Mouse (Mus musculus) liver, embryonic 14.5 days (tissue): ENCODE measurements around the gene Arsj. TPM values are rescaled to one million over a fixed set of nuclear protein-coding genes. Genes with fewer than 3 reads are reported as not detected.

Experiments
- ATAC-seq: fragments of 200-750 bp; cut with Nextera tagmentation; 2 replicates; pipeline ENCODE4 v1.8.0; 2017; ENCODE audit warnings: moderate number of reproducible peaks, mild to moderate bottlenecking, moderate library complexity; ENCODE audit not compliant: insufficient read depth
- DNase-seq, 3 experiments: peaks; one replicate each; pipeline ENCODE4 v3.0.0-alpha.2; 2012 to 2013; ENCODE audit warnings: low read depth in 3 of 3, low spot score in 3 of 3
- H3K27ac ChIP-seq: fragments of 300-500 bp; sonication (generic); 2 replicates; pipeline ENCODE4 v1.5.1; 2014; ENCODE audit warnings: moderate library complexity, mild to moderate bottlenecking, control low read depth, inconsistent platforms
- H3K27me3 ChIP-seq: fragments of 300-500 bp; sonication (generic); 2 replicates; pipeline ENCODE4 v1.6.1; 2014; ENCODE audit warnings: mild to moderate bottlenecking, low read length, moderate library complexity; ENCODE audit not compliant: control insufficient read depth, insufficient read depth
- H3K36me3 ChIP-seq: fragments of 300-500 bp; sonication (generic); replicated peaks from 2 replicates; pipeline ENCODE4 v1.6.1; 2014; ENCODE audit warnings: low read depth; ENCODE audit not compliant: control insufficient read depth, insufficient read depth
- H3K4me1 ChIP-seq, 2 experiments: fragments of 200-500 bp in 1 of 2; fragments of 300-500 bp in 1 of 2; sonication (generic) in 1 of 2; replicated peaks; 2 replicates each; pipeline ENCODE4 v1.6.1; 2012 to 2014; ENCODE audit warnings: antibody characterized with exemption in 1 of 2, inconsistent platforms in 1 of 2, low read length in 1 of 2; ENCODE audit not compliant: control insufficient read depth in 2 of 2, insufficient read depth in 2 of 2
- H3K4me2 ChIP-seq: fragments of 300-500 bp; sonication (generic); 2 replicates; pipeline ENCODE4 v1.6.1; 2014; ENCODE audit warnings: low read depth, mild to moderate bottlenecking, control low read depth, moderate library complexity
- H3K4me3 ChIP-seq, 2 experiments: fragments of 200-500 bp in 1 of 2; fragments of 300-500 bp in 1 of 2; sonication (generic) in 1 of 2; 2 replicates each; pipeline ENCODE4 v1.5.1; 2012 to 2014; ENCODE audit warnings: low read depth in 2 of 2, low read length in 2 of 2, mild to moderate bottlenecking in 2 of 2, control low read depth in 1 of 2, inconsistent platforms in 1 of 2, moderate library complexity in 1 of 2; ENCODE audit not compliant: insufficient read depth in 1 of 2
- H3K9ac ChIP-seq: fragments of 300-500 bp; sonication (generic); replicated peaks from 2 replicates; pipeline ENCODE4 v1.6.1; 2014; ENCODE audit warnings: mild to moderate bottlenecking, control low read depth, moderate library complexity
- H3K9me3 ChIP-seq: fragments of 300-500 bp; sonication (generic); 2 replicates; pipeline ENCODE4 v1.6.1; 2016; ENCODE audit warnings: low read length, mixed read lengths; ENCODE audit not compliant: control insufficient read depth
- CTCF ChIP-seq: IDR thresholded peaks from 2 replicates; pipeline ENCODE4 v1.5.1; 2016; ENCODE audit warnings: antibody characterized with exemption, low read depth, control low read depth
- EP300 ChIP-seq: IDR thresholded peaks from 2 replicates; pipeline ENCODE4 v1.6.1; 2016; ENCODE audit warnings: antibody characterized with exemption, low read depth
- WGBS: fragments of 180-500 bp; shearing (Covaris S2); extraction: QIAGEN DNeasy Blood & Tissue Kit; methylation state at CpG from one replicate; pipeline ENCODE4 v1.1.7; 2014; ENCODE audit not compliant: insufficient replicate concordance; 5-methylcytosine and 5-hydroxymethylcytosine counted together
- polyA plus RNA-seq, 2 experiments: library from polyadenylated mRNA; depleted of rRNA in 1 of 2; stranded (reverse) in 1 of 2; unstranded in 1 of 2; fragments of >200 nt; fragmentation: Nextera tagmentation in 1 of 2; extraction: Ambion mirVana in 1 of 2; gene quantifications; 2 replicates each; pipeline versions ENCODE4 v1.2.1 to v1.2.3; 2012 to 2014

The Arsj gene
- polyA plus RNA-seq, 2 experiments = not detected

GRCm38 (mm10) chr3:126379702-126380101, 16.2 kb downstream of the Arsj start:
- no peak overlapping the region for H3K9ac ChIP-seq
- no peak for DNase-seq
- H3K27me3 ChIP-seq = no peaks in the 10 kb centered on the region
- H3K4me1 ChIP-seq = no peaks in the 10 kb centered on the region
- no peak overlapping the region for H3K4me3 ChIP-seq
- no peak overlapping the region for H3K27ac ChIP-seq
- no peak for ATAC-seq
- no peak overlapping the region for H3K4me2 ChIP-seq
- 35% methylated on average over 2 of the region's 2 CpGs for whole genome bisulfite sequencing
- TF ChIP-seq EP300 (no peak), CTCF (no peak)
- no peaks in the 10 kb centered on the region for H3K36me3 ChIP-seq
- H3K9me3 ChIP-seq = no peaks in the 10 kb centered on the region

GRCm38 (mm10) chr3:126383276-126383675, 19.8 kb downstream of the Arsj start:
- no peak overlapping the region for H3K4me2 ChIP-seq
- H3K9me3 ChIP-seq = no peaks in the 10 kb centered on the region
- no peak overlapping the region for H3K27ac ChIP-seq
- H3K9ac ChIP-seq = no peak overlapping the region
- ATAC-seq (no peak), DNase-seq (no peak)
- H3K27me3 ChIP-seq = no peaks in the 10 kb centered on the region
- no peak overlapping the region for H3K4me3 ChIP-seq
- 77% methylated on average over 6 of the region's 6 CpGs for WGBS
- TF ChIP-seq CTCF (no peak), EP300 (no peak)
- H3K4me1 ChIP-seq = no peaks in the 10 kb centered on the region
- no peaks in the 10 kb centered on the region for H3K36me3 ChIP-seq

- no peaks in the 10 kb centered on the region for H3K9me3 ChIP-seq
- H3K4me3 ChIP-seq = no peak overlapping the region
- TF ChIP-seq CTCF = no peak
- TF ChIP-seq EP300 = no peak
- DNase-seq = no peak
- WGBS = 59% methylated on average over 14 of the region's 14 CpGs
- H3K27ac ChIP-seq = no peak overlapping the region
- H3K36me3 ChIP-seq = no peaks in the 10 kb centered on the region
- no peak overlapping the region for H3K9ac ChIP-seq
- ATAC-seq = no peak
- no peaks in the 10 kb centered on the region for H3K27me3 ChIP-seq
- no peak overlapping the region for H3K4me2 ChIP-seq
- H3K4me1 ChIP-seq = no peaks in the 10 kb centered on the region
Observed at GRCm38 (mm10) chr3:126384657-126385438, 21.4 kb downstream of the Arsj start.

GRCm38 (mm10) chr3:126397451-126397850, 34.0 kb downstream of the Arsj start:
- H3K36me3 ChIP-seq = no peaks in the 10 kb centered on the region
- H3K4me1 ChIP-seq = no peaks in the 10 kb centered on the region
- 67% methylated on average over 2 of the region's 2 CpGs for WGBS
- TF ChIP-seq CTCF (no peak), EP300 (no peak)
- H3K27ac ChIP-seq = no peak overlapping the region
- no peak overlapping the region for H3K4me3 ChIP-seq
- no peaks in the 10 kb centered on the region for H3K27me3 ChIP-seq
- no peak overlapping the region for H3K4me2 ChIP-seq
- DNase-seq (no peak), ATAC-seq (no peak)
- no peaks in the 10 kb centered on the region for H3K9me3 ChIP-seq
- H3K9ac ChIP-seq = no peak overlapping the region

- ATAC-seq (no peak), DNase-seq (no peak)
- no peak overlapping the region for H3K4me3 ChIP-seq
- no peak overlapping the region for H3K9ac ChIP-seq
- H3K4me1 ChIP-seq = no peaks in the 10 kb centered on the region
- no peak for TF ChIP-seq EP300
- TF ChIP-seq CTCF = no peak
- H3K4me2 ChIP-seq = no peak overlapping the region
- no peaks in the 10 kb centered on the region for H3K9me3 ChIP-seq
- no peaks in the 10 kb centered on the region for H3K27me3 ChIP-seq
- H3K36me3 ChIP-seq = no peaks in the 10 kb centered on the region
- 22% methylated on average over 7 of the region's 7 CpGs for WGBS
- H3K27ac ChIP-seq = no peak overlapping the region
Observed at GRCm38 (mm10) chr3:126397985-126398630, 34.6 kb downstream of the Arsj start.
